Mouse (Mus musculus) embryonic facial prominence, embryonic 13.5 days (tissue): Measurements from ENCODE around the gene Cacna1d. TPM values are rescaled to one million over a fixed set of nuclear protein-coding genes. Genes with fewer than 3 reads are reported as not detected.

Source experiments
- ATAC-seq: fragments of 200-750 bp; cut with Nextera tagmentation; 2 replicates; pipeline ENCODE4 v1.8.0; 2017; ENCODE audit warnings: low read depth; ENCODE audit not compliant: insufficient number of reproducible peaks, insufficient read depth, low FRiP score, low TSS enrichment
- H3K27ac ChIP-seq: fragments of 300-500 bp; sonication (generic); 2 replicates; pipeline ENCODE4 v1.5.1; 2015; ENCODE audit warnings: moderate library complexity, mild to moderate bottlenecking, inconsistent platforms
- H3K27me3 ChIP-seq: fragments of 300-500 bp; sonication (generic); 2 replicates; pipeline ENCODE4 v1.6.1; 2015; ENCODE audit warnings: mild to moderate bottlenecking, inconsistent platforms
- H3K36me3 ChIP-seq: fragments of 300-500 bp; sonication (generic); 2 replicates; pipeline ENCODE4 v1.6.1; 2015; ENCODE audit warnings: mild to moderate bottlenecking, inconsistent platforms
- H3K4me1 ChIP-seq: fragments of 300-500 bp; sonication (generic); 2 replicates; pipeline ENCODE4 v1.6.1; 2015; ENCODE audit warnings: inconsistent platforms
- H3K4me2 ChIP-seq: fragments of 300-500 bp; sonication (generic); 2 replicates; pipeline ENCODE4 v1.6.1; 2015; ENCODE audit warnings: moderate library complexity, mild to moderate bottlenecking, inconsistent platforms
- H3K4me3 ChIP-seq: fragments of 300-500 bp; sonication (generic); 2 replicates; pipeline ENCODE4 v1.5.1; 2015; ENCODE audit warnings: mild to moderate bottlenecking, inconsistent platforms
- H3K9ac ChIP-seq: fragments of 300-500 bp; sonication (generic); 2 replicates; pipeline ENCODE4 v1.6.1; 2015; ENCODE audit warnings: mild to moderate bottlenecking, inconsistent platforms
- H3K9me3 ChIP-seq: fragments of 300-500 bp; sonication (generic); 2 replicates; pipeline ENCODE4 v1.6.1; 2016; ENCODE audit warnings: inconsistent platforms
- WGBS: fragments of 180-500 bp; shearing (Covaris S2); methylation state at CpG from one replicate; pipeline ENCODE4 v1.1.7; 2015; ENCODE audit warnings: mixed read lengths; 5-methylcytosine and 5-hydroxymethylcytosine counted together
- polyA plus RNA-seq: library from polyadenylated mRNA; unstranded; fragments of >200 nt; fragmentation: Nextera tagmentation; extraction: Ambion mirVana; gene quantifications from 2 replicates; pipeline ENCODE4 v1.2.1, GENCODE M21; 2015

Cacna1d gene
- polyA plus RNA-seq, 1 experiment from 2014 or later = 6.6 TPM

DNA sequence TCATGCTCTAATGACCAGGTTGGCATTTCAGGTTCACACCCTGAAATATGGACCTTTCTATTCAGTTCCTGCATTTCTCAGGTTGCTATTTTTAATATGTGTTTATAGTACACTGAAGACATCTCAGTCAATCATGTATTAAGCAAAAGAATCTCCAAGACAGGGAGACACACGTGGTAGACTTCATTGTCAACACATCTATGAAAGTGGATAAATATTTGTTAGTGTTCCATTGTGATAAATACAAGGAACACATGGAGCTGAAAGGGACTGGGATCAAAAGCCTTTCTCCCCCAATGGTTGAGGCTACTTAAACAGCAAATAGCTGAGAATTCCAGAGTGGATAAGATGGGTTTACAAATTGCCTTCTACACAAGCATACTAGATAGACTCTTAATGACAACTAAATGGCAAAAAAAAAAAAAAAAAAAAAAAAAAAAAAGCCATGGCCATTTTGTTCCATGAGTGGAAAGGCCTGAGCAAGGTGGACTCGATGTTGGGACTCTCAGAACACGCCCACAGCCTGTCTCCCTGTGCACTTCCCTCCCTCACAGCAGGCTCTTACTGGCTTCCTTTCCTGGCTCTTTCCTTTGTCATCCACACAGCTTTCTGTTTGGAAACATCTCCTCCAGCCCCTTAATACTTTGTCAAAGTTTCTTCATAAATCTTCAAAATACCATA, 127.6 kb downstream of the Cacna1d start:
- Histone ChIP-seq H3K27me3 (no peaks in the 10 kb centered on the region), H3K9me3 (no peaks in the 10 kb centered on the region), H3K4me3 (no peak overlapping the region), H3K4me2 (no peak overlapping the region), H3K9ac (no peak overlapping the region), H3K4me1 (peaks cover 18% of the 10 kb centered on the region), H3K27ac (no peak overlapping the region), H3K36me3 (no peaks in the 10 kb centered on the region)
- 70% methylated on average over 3 of the region's 3 CpGs for WGBS
- no peak for ATAC-seq

DNA sequence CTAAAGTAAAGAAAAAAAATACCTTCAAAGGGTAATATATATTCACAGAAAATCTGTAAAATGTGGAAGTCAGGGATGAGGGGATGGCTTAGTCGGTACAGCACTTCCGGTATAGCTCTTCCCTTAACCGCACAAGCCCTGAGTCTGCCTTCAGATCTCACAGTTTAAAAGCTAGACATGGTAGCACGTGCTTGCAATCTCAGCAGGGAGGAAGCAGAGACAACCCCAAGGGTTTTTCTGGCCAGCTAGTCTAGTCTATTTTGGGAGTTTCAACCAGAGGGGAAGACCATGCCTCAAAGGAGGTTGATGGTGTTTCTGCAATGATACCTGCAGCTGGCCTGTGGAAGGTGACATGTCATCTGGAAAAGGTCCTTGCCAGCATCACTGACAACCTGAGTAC, 128.9 kb downstream of the Cacna1d start:
- no peak overlapping the region for H3K27ac ChIP-seq
- H3K36me3 ChIP-seq = no peaks in the 10 kb centered on the region
- H3K9me3 ChIP-seq = no peaks in the 10 kb centered on the region
- no peaks in the 10 kb centered on the region for H3K27me3 ChIP-seq
- ATAC-seq = no peak
- H3K4me1 ChIP-seq = peaks cover 18% of the 10 kb centered on the region
- H3K4me2 ChIP-seq = no peak overlapping the region
- WGBS = 68% methylated on average over 4 of the region's 4 CpGs
- no peak overlapping the region for H3K9ac ChIP-seq
- no peak overlapping the region for H3K4me3 ChIP-seq

- Histone ChIP-seq H3K27me3 (peaks cover 4% of the 10 kb centered on the region), H3K4me1 (peaks cover 12% of the 10 kb centered on the region), H3K4me2 (no peak overlapping the region), H3K9me3 (no peaks in the 10 kb centered on the region), H3K4me3 (no peak overlapping the region), H3K36me3 (no peaks in the 10 kb centered on the region), H3K27ac (no peak overlapping the region), H3K9ac (no peak overlapping the region)
- 32% methylated on average over 4 of the region's 4 CpGs for WGBS
- ATAC-seq = no peak
Measured at GRCm38 (mm10) chr14:30360478-30360877, 130.8 kb downstream of the Cacna1d start.

GRCm38 (mm10) chr14:30360004-30360403, 131.3 kb downstream of the Cacna1d start:
- Histone ChIP-seq H3K36me3 (no peaks in the 10 kb centered on the region), H3K9ac (no peak overlapping the region), H3K4me1 (peaks cover 12% of the 10 kb centered on the region), H3K4me2 (no peak overlapping the region), H3K9me3 (no peaks in the 10 kb centered on the region), H3K4me3 (no peak overlapping the region), H3K27ac (no peak overlapping the region), H3K27me3 (peaks cover 9% of the 10 kb centered on the region)
- ATAC-seq = no peak
- 53% methylated on average over 6 of the region's 6 CpGs for WGBS

DNA sequence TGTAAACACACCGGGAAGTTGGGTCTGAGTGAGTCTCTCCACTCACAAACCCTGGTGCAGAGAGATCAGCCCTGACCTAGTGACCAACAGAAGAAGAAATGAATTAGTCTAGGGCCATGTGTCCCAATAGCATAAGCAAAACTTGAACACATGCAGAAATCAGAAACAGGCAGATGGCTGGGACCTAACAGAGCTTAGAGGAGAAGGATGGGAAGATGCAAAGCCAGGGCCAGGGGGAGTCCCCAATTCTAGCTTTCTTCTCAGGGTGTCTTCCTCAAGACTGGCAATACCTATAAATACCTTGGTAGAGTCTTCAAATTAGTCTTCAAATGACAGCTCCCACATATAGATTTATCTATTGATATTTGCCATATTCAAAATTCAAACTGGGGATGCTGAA, 133.2 kb downstream of the Cacna1d start:
- H3K9me3 ChIP-seq = no peaks in the 10 kb centered on the region
- H3K4me1 ChIP-seq = peaks cover 18% of the 10 kb centered on the region
- peaks cover 19% of the 10 kb centered on the region for H3K27me3 ChIP-seq
- no peak overlapping the region for H3K4me2 ChIP-seq
- no peak for ATAC-seq
- H3K4me3 ChIP-seq = no peak overlapping the region
- H3K27ac ChIP-seq = no peak overlapping the region
- WGBS = 59% methylated on average over 1 of the region's 1 CpGs
- H3K9ac ChIP-seq = no peak overlapping the region
- no peaks in the 10 kb centered on the region for H3K36me3 ChIP-seq

DNA sequence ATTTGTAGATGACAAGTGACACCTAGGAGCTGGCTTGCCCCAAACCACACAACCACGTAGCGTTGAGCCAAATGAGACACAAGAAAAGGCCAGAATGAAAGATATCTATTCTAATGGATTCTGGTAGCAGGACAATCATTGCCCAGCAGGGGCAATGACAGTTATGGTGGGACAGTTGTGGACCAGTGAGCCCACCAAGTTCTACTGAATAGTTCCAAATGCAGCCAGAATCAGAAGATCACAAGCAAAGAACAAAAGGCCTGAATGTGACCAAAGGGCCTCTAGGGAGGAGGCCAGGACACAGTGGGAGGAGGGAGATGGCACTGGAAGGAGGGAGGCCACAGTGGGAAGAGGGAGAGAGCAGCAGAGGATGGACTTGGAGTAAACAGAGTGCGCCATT, 134.8 kb downstream of the Cacna1d start:
- ATAC-seq = no peak
- Histone ChIP-seq H3K27me3 (peaks cover 32% of the 10 kb centered on the region), H3K36me3 (no peaks in the 10 kb centered on the region), H3K9ac (no peak overlapping the region), H3K27ac (no peak overlapping the region), H3K9me3 (no peaks in the 10 kb centered on the region), H3K4me3 (no peak overlapping the region), H3K4me2 (no peak overlapping the region), H3K4me1 (peaks cover 30% of the 10 kb centered on the region)
- 82% methylated on average over 3 of the region's 3 CpGs for WGBS

- Histone ChIP-seq H3K27me3 (peaks cover 41% of the 10 kb centered on the region), H3K4me1 (peaks cover 21% of the 10 kb centered on the region), H3K9ac (no peak overlapping the region), H3K4me2 (peak overlapping the region; percentile 93; the same call in 1 of the 2 replicates), H3K4me3 (no peak overlapping the region), H3K27ac (no peak overlapping the region), H3K9me3 (no peaks in the 10 kb centered on the region), H3K36me3 (no peaks in the 10 kb centered on the region)
- ATAC-seq = no peak
- WGBS = 37% methylated on average over 3 of the region's 3 CpGs
Measured at GRCm38 (mm10) chr14:30354761-30355160, 136.5 kb downstream of the Cacna1d start.

DNA sequence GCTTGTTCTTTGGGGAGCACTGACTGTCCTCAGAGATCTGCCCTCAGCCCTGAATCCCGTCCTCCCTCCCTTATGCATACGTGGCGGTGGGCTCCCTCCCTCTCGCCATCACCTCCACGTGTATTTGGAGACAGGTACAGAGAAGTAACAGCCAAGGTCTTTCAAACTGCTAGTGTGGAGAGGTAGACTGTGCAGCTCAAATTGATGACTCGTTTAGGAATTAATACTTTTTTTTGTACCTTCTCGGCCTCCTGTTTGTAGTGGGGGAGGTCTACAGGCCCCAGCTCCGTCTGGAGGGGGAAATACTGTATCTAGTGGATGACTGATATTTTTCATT, 137.2 kb downstream of the Cacna1d start:
- peak overlapping the region; percentile 67 for H3K4me3 ChIP-seq
- H3K9me3 ChIP-seq = no peaks in the 10 kb centered on the region
- 6% methylated on average over 8 of the region's 8 CpGs for WGBS
- H3K4me2 ChIP-seq = peak overlapping the region; percentile 93
- H3K27ac ChIP-seq = no peak overlapping the region
- 0 out of 2 replicates have a peak, but pooled peaks have one; percentile 26 for ATAC-seq
- H3K27me3 ChIP-seq = peaks cover 41% of the 10 kb centered on the region
- peaks cover 21% of the 10 kb centered on the region for H3K4me1 ChIP-seq
- peak overlapping the region; percentile 86 for H3K9ac ChIP-seq
- no peaks in the 10 kb centered on the region for H3K36me3 ChIP-seq

- WGBS = under 1% methylated on average over 54 of the region's 114 CpGs
- peak; percentile 59 for ATAC-seq
- H3K9me3 ChIP-seq = no peaks in the 10 kb centered on the region
- H3K4me2 ChIP-seq = peak overlapping the region; percentile 93
- no peaks in the 10 kb centered on the region for H3K36me3 ChIP-seq
- H3K9ac ChIP-seq = peak overlapping the region; percentile 86
- peaks cover 24% of the 10 kb centered on the region for H3K4me1 ChIP-seq
- peak overlapping the region; percentile 67 for H3K4me3 ChIP-seq
- peaks cover 44% of the 10 kb centered on the region for H3K27me3 ChIP-seq
- H3K27ac ChIP-seq = peak overlapping the region; percentile 48; the same call in 1 of the 2 replicates
Measured at GRCm38 (mm10) chr14:30353291-30354126, 137.7 kb downstream of the Cacna1d start.

- H3K27me3 ChIP-seq = peaks cover 47% of the 10 kb centered on the region
- peak overlapping the region; percentile 64 for H3K9ac ChIP-seq
- WGBS = 1% methylated on average over 10 of the region's 10 CpGs
- peaks cover 27% of the 10 kb centered on the region for H3K4me1 ChIP-seq
- H3K36me3 ChIP-seq = no peaks in the 10 kb centered on the region
- H3K4me3 ChIP-seq = peak overlapping the region; percentile 67
- peak overlapping the region; percentile 93 for H3K4me2 ChIP-seq
- no peak overlapping the region for H3K27ac ChIP-seq
- ATAC-seq = no peak
- no peaks in the 10 kb centered on the region for H3K9me3 ChIP-seq
Measured at GRCm38 (mm10) chr14:30352951-30353270, 138.3 kb downstream of the Cacna1d start.

DNA sequence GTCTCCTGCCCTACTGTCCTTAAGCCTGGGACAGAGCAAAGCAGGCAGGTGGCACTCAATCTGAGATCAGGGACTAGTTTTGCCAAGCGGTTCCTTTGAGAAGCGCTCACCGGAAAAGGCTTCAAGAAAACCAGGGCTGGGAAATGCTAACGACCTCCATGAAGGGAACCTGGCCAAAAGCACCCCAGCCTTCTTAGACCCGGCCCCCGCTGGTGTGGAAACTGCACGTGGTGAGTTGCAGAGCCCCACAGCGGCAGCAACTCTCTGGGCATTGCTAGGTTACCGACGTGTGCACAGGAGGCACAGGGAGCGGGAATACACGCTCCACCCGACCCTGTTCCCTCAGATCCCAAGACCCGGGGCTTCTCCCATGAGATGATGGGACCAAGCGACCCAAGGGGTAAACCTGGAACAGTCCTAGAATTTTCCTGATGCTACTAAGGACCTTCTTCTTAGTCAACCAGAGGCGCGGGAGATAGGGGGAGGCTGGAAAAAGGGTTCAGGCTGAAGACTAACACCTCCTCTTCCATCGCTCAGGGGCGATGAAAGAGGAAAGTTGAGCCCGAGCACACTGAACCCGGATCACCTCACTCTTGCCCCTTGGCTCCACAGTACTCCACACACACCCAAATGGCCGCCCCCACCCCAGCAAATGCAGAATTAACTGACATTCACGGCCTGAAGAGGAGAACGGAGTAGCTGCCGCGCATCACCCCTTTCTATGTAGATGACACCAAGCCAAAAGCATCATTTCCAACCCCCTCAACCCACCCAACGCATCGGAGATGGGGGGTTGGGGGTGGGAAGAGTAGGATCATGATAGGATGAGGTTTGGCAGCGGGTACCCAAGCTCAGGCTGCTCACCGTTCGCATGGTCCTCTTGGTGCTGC, 138.9 kb downstream of the Cacna1d start:
- Histone ChIP-seq H3K9ac (peak overlapping the region; percentile 64), H3K9me3 (no peaks in the 10 kb centered on the region), H3K27ac (no peak overlapping the region), H3K4me2 (peak overlapping the region; percentile 93), H3K36me3 (no peaks in the 10 kb centered on the region), H3K4me1 (peaks cover 34% of the 10 kb centered on the region), H3K27me3 (peaks cover 47% of the 10 kb centered on the region), H3K4me3 (peak overlapping the region; percentile 67)
- no peak for ATAC-seq
- 2% methylated on average over 31 of the region's 31 CpGs for WGBS
